Mouse (Mus musculus) liver, embryonic 11.5 days (tissue): Measurements from ENCODE around the gene Phf24. TPM values are rescaled to one million over a fixed set of nuclear protein-coding genes. Genes with fewer than 3 reads are reported as not detected.

Source experiments
- ATAC-seq: fragments of 200-750 bp; cut with Nextera tagmentation; replicated peaks from 2 replicates; pipeline ENCODE4 v1.8.0; 2017; ENCODE audit warnings: moderate number of reproducible peaks, mild to moderate bottlenecking, moderate TSS enrichment, moderate library complexity; ENCODE audit not compliant: low FRiP score
- DNase-seq: peaks from one replicate; pipeline ENCODE4 v3.0.0-alpha.2; 2017; ENCODE audit warnings: low spot score
- H3K27ac ChIP-seq: fragments of 300-500 bp; sonication (generic); 2 replicates; pipeline ENCODE4 v1.5.1; 2014; ENCODE audit warnings: mild to moderate bottlenecking, low read depth, low read length, control low read depth
- H3K27me3 ChIP-seq: fragments of 300-500 bp; sonication (generic); replicated peaks from 2 replicates; pipeline ENCODE4 v1.6.1; 2014; ENCODE audit warnings: low read length, mixed read lengths; ENCODE audit not compliant: control insufficient read depth, insufficient read depth
- H3K36me3 ChIP-seq: fragments of 300-500 bp; sonication (generic); 2 replicates; pipeline ENCODE4 v1.6.1; 2014; ENCODE audit warnings: mild to moderate bottlenecking, low read length, moderate library complexity, mixed read lengths; ENCODE audit not compliant: control insufficient read depth, insufficient read depth
- H3K4me1 ChIP-seq: fragments of 300-500 bp; sonication (generic); replicated peaks from 2 replicates; pipeline ENCODE4 v1.6.1; 2014; ENCODE audit warnings: low read length, mixed read lengths; ENCODE audit not compliant: control insufficient read depth, insufficient read depth
- H3K4me2 ChIP-seq: fragments of 300-500 bp; sonication (generic); 2 replicates; pipeline ENCODE4 v1.6.1; 2014; ENCODE audit warnings: mild to moderate bottlenecking, control low read depth, moderate library complexity
- H3K4me3 ChIP-seq: fragments of 300-500 bp; sonication (generic); 2 replicates; pipeline ENCODE4 v1.5.1; 2014; ENCODE audit warnings: low read depth, low read length, control low read depth
- H3K9ac ChIP-seq: fragments of 300-500 bp; sonication (generic); 2 replicates; pipeline ENCODE4 v1.6.1; 2014; ENCODE audit warnings: low read depth, low read length, control low read depth
- H3K9me3 ChIP-seq: fragments of 300-500 bp; sonication (generic); 2 replicates; pipeline ENCODE4 v1.6.1; 2016; ENCODE audit warnings: low read length, inconsistent platforms, mixed read lengths; ENCODE audit not compliant: control insufficient read depth
- WGBS: fragments of 180-500 bp; shearing (Covaris S2); extraction: QIAGEN DNeasy Blood & Tissue Kit; methylation state at CpG from one replicate; pipeline ENCODE4 v1.1.7; 2014; 5-methylcytosine and 5-hydroxymethylcytosine counted together
- polyA plus RNA-seq: library from polyadenylated mRNA; unstranded; fragments of >200 nt; fragmentation: Nextera tagmentation; extraction: Ambion mirVana; gene quantifications from 2 replicates; pipeline ENCODE4 v1.2.1, GENCODE M21; 2014

Phf24 gene
- polyA plus RNA-seq, 1 experiment from 2014 or later = 0.38 TPM

- peaks cover 9% of the 10 kb centered on the region for H3K4me1 ChIP-seq
- H3K9me3 ChIP-seq = no peaks in the 10 kb centered on the region
- H3K4me3 ChIP-seq = no peak overlapping the region
- ATAC-seq (no peak), DNase-seq (no peak)
- H3K4me2 ChIP-seq = no peak overlapping the region
- H3K27ac ChIP-seq = no peak overlapping the region
- WGBS = 70% methylated on average over 2 of the region's 2 CpGs
- no peak overlapping the region for H3K9ac ChIP-seq
- no peaks in the 10 kb centered on the region for H3K27me3 ChIP-seq
- H3K36me3 ChIP-seq = no peaks in the 10 kb centered on the region
Measured at GRCm38 (mm10) chr4:42877657-42878056, 38.8 kb upstream of the Phf24 start.

- H3K27ac ChIP-seq = peak overlapping the region; percentile 17
- peak; percentile 99 for ATAC-seq
- no peaks in the 10 kb centered on the region for H3K9me3 ChIP-seq
- H3K27me3 ChIP-seq = no peaks in the 10 kb centered on the region
- H3K9ac ChIP-seq = peak overlapping the region; percentile 55
- 47% methylated on average over 16 of the region's 16 CpGs for WGBS
- peak; percentile 48 for DNase-seq
- H3K4me3 ChIP-seq = peak overlapping the region; percentile 23
- no peaks in the 10 kb centered on the region for H3K36me3 ChIP-seq
- H3K4me2 ChIP-seq = peak overlapping the region; percentile 21
- H3K4me1 ChIP-seq = peaks cover 9% of the 10 kb centered on the region
Measured at GRCm38 (mm10) chr4:42879829-42880676, 36.4 kb upstream of the Phf24 start.

GRCm38 (mm10) chr4:42880677-42880948, 35.8 kb upstream of the Phf24 start:
- Histone ChIP-seq H3K4me1 (peaks cover 9% of the 10 kb centered on the region), H3K36me3 (no peaks in the 10 kb centered on the region), H3K4me3 (peak overlapping the region; percentile 23), H3K4me2 (peak overlapping the region; percentile 21), H3K27ac (peak overlapping the region; percentile 17; the same call in 1 of the 2 replicates), H3K9me3 (no peaks in the 10 kb centered on the region), H3K27me3 (no peaks in the 10 kb centered on the region), H3K9ac (peak overlapping the region; percentile 55)
- peak; percentile 54 for ATAC-seq
- DNase-seq = no peak
- WGBS = 33% methylated on average over 1 of the region's 1 CpGs

GRCm38 (mm10) chr4:42886926-42887325, 29.5 kb upstream of the Phf24 start:
- Histone ChIP-seq H3K27me3 (no peaks in the 10 kb centered on the region), H3K4me1 (no peaks in the 10 kb centered on the region), H3K9me3 (no peaks in the 10 kb centered on the region), H3K4me2 (no peak overlapping the region), H3K36me3 (no peaks in the 10 kb centered on the region), H3K4me3 (no peak overlapping the region), H3K27ac (no peak overlapping the region), H3K9ac (no peak overlapping the region)
- WGBS = 87% methylated on average over 6 of the region's 6 CpGs
- DNase-seq = no peak
- no peak for ATAC-seq

- Histone ChIP-seq H3K4me1 (no peaks in the 10 kb centered on the region), H3K9me3 (no peaks in the 10 kb centered on the region), H3K4me2 (no peak overlapping the region), H3K27ac (no peak overlapping the region), H3K36me3 (no peaks in the 10 kb centered on the region), H3K27me3 (no peaks in the 10 kb centered on the region), H3K4me3 (no peak overlapping the region), H3K9ac (no peak overlapping the region)
- ATAC-seq = no peak
- DNase-seq = no peak
- WGBS = 92% methylated on average over 6 of the region's 6 CpGs
Measured at GRCm38 (mm10) chr4:42888806-42889205, 27.7 kb upstream of the Phf24 start.

- DNase-seq (no peak), ATAC-seq (no peak)
- H3K9ac ChIP-seq = no peak overlapping the region
- H3K9me3 ChIP-seq = no peaks in the 10 kb centered on the region
- H3K36me3 ChIP-seq = no peaks in the 10 kb centered on the region
- WGBS = 68% methylated on average over 7 of the region's 7 CpGs
- no peak overlapping the region for H3K27ac ChIP-seq
- no peak overlapping the region for H3K4me2 ChIP-seq
- H3K27me3 ChIP-seq = no peaks in the 10 kb centered on the region
- no peaks in the 10 kb centered on the region for H3K4me1 ChIP-seq
- H3K4me3 ChIP-seq = no peak overlapping the region
Measured at GRCm38 (mm10) chr4:42891176-42891575, 25.3 kb upstream of the Phf24 start.

GRCm38 (mm10) chr4:42895118-42895517, 21.3 kb upstream of the Phf24 start:
- no peak overlapping the region for H3K4me3 ChIP-seq
- 85% methylated on average over 7 of the region's 7 CpGs for WGBS
- no peak overlapping the region for H3K27ac ChIP-seq
- H3K36me3 ChIP-seq = no peaks in the 10 kb centered on the region
- no peak overlapping the region for H3K4me2 ChIP-seq
- H3K4me1 ChIP-seq = no peaks in the 10 kb centered on the region
- H3K9me3 ChIP-seq = no peaks in the 10 kb centered on the region
- no peak for ATAC-seq
- H3K9ac ChIP-seq = no peak overlapping the region
- DNase-seq = no peak
- no peaks in the 10 kb centered on the region for H3K27me3 ChIP-seq

GRCm38 (mm10) chr4:42898914-42899313, 17.5 kb upstream of the Phf24 start:
- Histone ChIP-seq H3K36me3 (no peaks in the 10 kb centered on the region), H3K9me3 (no peaks in the 10 kb centered on the region), H3K27me3 (no peaks in the 10 kb centered on the region), H3K4me1 (no peaks in the 10 kb centered on the region), H3K4me3 (no peak overlapping the region), H3K27ac (no peak overlapping the region), H3K9ac (no peak overlapping the region), H3K4me2 (no peak overlapping the region)
- 38% methylated on average over 3 of the region's 3 CpGs for WGBS
- ATAC-seq (no peak), DNase-seq (no peak)

- Histone ChIP-seq H3K9me3 (no peaks in the 10 kb centered on the region), H3K9ac (no peak overlapping the region), H3K36me3 (no peaks in the 10 kb centered on the region), H3K4me3 (no peak overlapping the region), H3K27me3 (no peaks in the 10 kb centered on the region), H3K27ac (no peak overlapping the region), H3K4me1 (no peaks in the 10 kb centered on the region), H3K4me2 (no peak overlapping the region)
- ATAC-seq = no peak
- no peak for DNase-seq
- 60% methylated on average over 5 of the region's 5 CpGs for WGBS
Measured at GRCm38 (mm10) chr4:42900878-42901277, 15.6 kb upstream of the Phf24 start.
